Mouse (Mus musculus): ENCODE data around the gene Gm11099. TPM values are rescaled to one million over a fixed set of nuclear protein-coding genes. Genes with fewer than 3 reads are reported as not detected.
A peak's percentile ranks its signal among the peaks of the same experiment; 100 is the strongest.

The Gm11099 gene
- total and polyA plus RNA-seq, 2 experiments from 2014 or later = not detected

DNA sequence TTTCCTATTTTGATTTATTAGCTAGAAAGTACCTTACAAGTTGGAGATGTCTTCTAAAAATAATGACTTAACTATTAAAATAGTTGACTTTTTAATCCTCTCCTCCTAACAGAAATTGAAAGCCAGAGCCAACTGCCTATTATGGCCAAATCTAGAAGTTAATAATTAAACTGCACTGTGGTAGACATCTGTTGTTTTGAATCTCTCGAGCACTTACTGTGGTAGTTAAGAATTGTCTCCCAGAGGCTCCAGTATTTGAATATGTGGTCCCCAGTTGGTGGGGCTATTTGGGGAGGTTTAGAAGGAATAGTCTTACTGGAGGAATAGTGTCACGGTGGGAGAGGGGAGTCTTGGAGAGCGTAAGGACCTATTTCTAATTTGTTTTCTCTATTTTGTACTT is 18.2 kb upstream of the Gm11099 start:
- Histone ChIP-seq H3K9me3 (replicated peaks; ENCODE audit: control insufficient read depth, low read length) (no peaks in the 10 kb centered on the region), H3K4me2 (ENCODE audit: low read depth, low read length) (no peak overlapping the region), H3K27ac (ENCODE audit: low read depth) (no peak overlapping the region), H3K27me3 (ENCODE audit: control insufficient read depth, insufficient read depth, low read length) (no peaks in the 10 kb centered on the region), H3K4me3 (ENCODE audit: low read depth, low read length) (no peak overlapping the region), H3K9ac (replicated peaks; ENCODE audit: low read depth, low read length) (no peak overlapping the region), H3K36me3 (replicated peaks; ENCODE audit: control insufficient read depth, insufficient read depth, low read length) (no peaks in the 10 kb centered on the region), H3K4me1 (ENCODE audit: control insufficient read depth, insufficient read depth) (no peaks in the 10 kb centered on the region)
- DNase-seq (ENCODE audit: low spot score) (no peak), ATAC-seq (ENCODE audit: insufficient read depth, low read depth) (no peak)
- no peak for TF ChIP-seq EP300 (IDR thresholded peaks at IDR 0.05; ENCODE audit: low read depth)
- TF ChIP-seq CTCF (IDR thresholded peaks at IDR 0.05; ENCODE audit: low read depth) = no peak
- 84% methylated on average over 3 of the region's 3 CpGs for WGBS

- Histone ChIP-seq H3K9ac (replicated peaks; ENCODE audit: low read depth, low read length) (no peak overlapping the region), H3K9me3 (replicated peaks; ENCODE audit: control insufficient read depth, low read length) (no peaks in the 10 kb centered on the region), H3K4me3 (ENCODE audit: low read depth, low read length) (no peak overlapping the region), H3K27me3 (ENCODE audit: control insufficient read depth, insufficient read depth, low read length) (no peaks in the 10 kb centered on the region), H3K36me3 (replicated peaks; ENCODE audit: control insufficient read depth, insufficient read depth, low read length) (no peaks in the 10 kb centered on the region), H3K27ac (ENCODE audit: low read depth) (no peak overlapping the region), H3K4me2 (ENCODE audit: low read depth, low read length) (no peak overlapping the region), H3K4me1 (ENCODE audit: control insufficient read depth, insufficient read depth) (no peaks in the 10 kb centered on the region)
- ATAC-seq (ENCODE audit: insufficient read depth, low read depth) (no peak), DNase-seq (ENCODE audit: low spot score) (no peak)
- 76% methylated on average over 4 of the region's 4 CpGs for WGBS
- no peak for TF ChIP-seq CTCF (IDR thresholded peaks at IDR 0.05; ENCODE audit: low read depth)
- no peak for TF ChIP-seq EP300 (IDR thresholded peaks at IDR 0.05; ENCODE audit: low read depth)
Measured at GRCm38 (mm10) chr2:58842443-58842842, 16.8 kb upstream of the Gm11099 start.

DNA sequence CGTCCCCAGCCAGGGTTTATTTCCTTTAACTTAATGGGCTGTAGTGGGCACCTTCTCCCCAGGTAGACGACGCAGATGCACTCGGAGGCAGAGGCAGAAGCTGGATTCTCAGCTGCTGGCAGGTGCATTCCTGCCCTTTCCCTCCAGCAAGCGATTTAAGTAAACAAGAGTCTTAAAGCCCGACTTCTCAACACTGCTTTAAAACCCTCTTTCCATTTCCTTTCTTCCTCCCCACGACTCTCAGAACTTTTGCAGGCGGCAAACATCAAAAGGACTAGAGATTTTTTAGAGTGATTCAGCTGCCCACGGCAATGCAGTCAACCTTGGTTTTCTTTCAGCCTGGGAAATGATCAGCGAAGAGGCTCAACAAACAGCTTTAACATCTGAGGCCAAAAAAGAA is 14.7 kb upstream of the Gm11099 start:
- H3K27ac ChIP-seq (ENCODE audit: low read depth) = no peak overlapping the region
- DNase-seq (ENCODE audit: low spot score) = no peak
- H3K9ac ChIP-seq (replicated peaks; ENCODE audit: low read depth, low read length) = no peak overlapping the region
- H3K9me3 ChIP-seq (replicated peaks; ENCODE audit: control insufficient read depth, low read length) = no peaks in the 10 kb centered on the region
- no peak for ATAC-seq (ENCODE audit: insufficient read depth, low read depth)
- no peaks in the 10 kb centered on the region for H3K27me3 ChIP-seq (ENCODE audit: control insufficient read depth, insufficient read depth, low read length)
- no peak overlapping the region for H3K4me2 ChIP-seq (ENCODE audit: low read depth, low read length)
- H3K36me3 ChIP-seq (replicated peaks; ENCODE audit: control insufficient read depth, insufficient read depth, low read length) = no peaks in the 10 kb centered on the region
- TF ChIP-seq EP300 (IDR thresholded peaks at IDR 0.05; ENCODE audit: low read depth) = no peak
- no peak for TF ChIP-seq CTCF (IDR thresholded peaks at IDR 0.05; ENCODE audit: low read depth)
- no peak overlapping the region for H3K4me3 ChIP-seq (ENCODE audit: low read depth, low read length)
- 42% methylated on average over 10 of the region's 10 CpGs for WGBS
- H3K4me1 ChIP-seq (ENCODE audit: control insufficient read depth, insufficient read depth) = no peaks in the 10 kb centered on the region

- WGBS = 60% methylated on average over 3 of the region's 3 CpGs
- TF ChIP-seq CTCF (IDR thresholded peaks at IDR 0.05; ENCODE audit: low read depth) = no peak
- no peak for TF ChIP-seq EP300 (IDR thresholded peaks at IDR 0.05; ENCODE audit: low read depth)
- no peak overlapping the region for H3K4me3 ChIP-seq (ENCODE audit: low read depth, low read length)
- no peak for ATAC-seq (ENCODE audit: insufficient read depth, low read depth)
- DNase-seq (ENCODE audit: low spot score) = no peak
- H3K9me3 ChIP-seq (replicated peaks; ENCODE audit: control insufficient read depth, low read length) = no peaks in the 10 kb centered on the region
- H3K36me3 ChIP-seq (replicated peaks; ENCODE audit: control insufficient read depth, insufficient read depth, low read length) = no peaks in the 10 kb centered on the region
- H3K27ac ChIP-seq (ENCODE audit: low read depth) = no peak overlapping the region
- no peaks in the 10 kb centered on the region for H3K4me1 ChIP-seq (ENCODE audit: control insufficient read depth, insufficient read depth)
- no peak overlapping the region for H3K9ac ChIP-seq (replicated peaks; ENCODE audit: low read depth, low read length)
- H3K27me3 ChIP-seq (ENCODE audit: control insufficient read depth, insufficient read depth, low read length) = no peaks in the 10 kb centered on the region
- no peak overlapping the region for H3K4me2 ChIP-seq (ENCODE audit: low read depth, low read length)
Measured at GRCm38 (mm10) chr2:58879876-58880275, 20.6 kb downstream of the Gm11099 start.

DNA sequence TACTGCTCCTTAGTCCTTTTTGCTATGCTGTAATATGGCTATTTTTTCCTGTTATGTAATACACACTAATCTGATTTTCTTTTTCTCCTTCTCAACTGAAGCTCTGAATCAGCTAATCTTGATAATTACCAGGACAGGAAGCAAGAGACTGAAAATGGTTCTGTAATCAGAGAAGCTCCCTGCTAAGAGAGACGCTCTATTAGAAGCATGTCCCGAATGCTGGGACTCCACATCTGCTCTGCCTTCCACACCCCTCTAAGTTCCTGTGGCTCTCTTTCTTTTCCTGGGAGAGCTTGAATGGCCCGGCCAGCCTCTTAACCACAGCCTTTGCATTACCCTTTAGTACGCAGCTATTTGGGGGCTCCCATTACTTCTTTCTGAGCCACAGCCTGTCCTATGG is 45.8 kb downstream of the Gm11099 start:
- Histone ChIP-seq H3K9me3 (replicated peaks; ENCODE audit: control insufficient read depth, low read length) (no peaks in the 10 kb centered on the region), H3K9ac (replicated peaks; ENCODE audit: low read depth, low read length) (no peak overlapping the region), H3K4me1 (ENCODE audit: control insufficient read depth, insufficient read depth) (peaks cover 10% of the 10 kb centered on the region), H3K4me3 (ENCODE audit: low read depth, low read length) (no peak overlapping the region), H3K27me3 (ENCODE audit: control insufficient read depth, insufficient read depth, low read length) (no peaks in the 10 kb centered on the region), H3K4me2 (ENCODE audit: low read depth, low read length) (no peak overlapping the region), H3K36me3 (replicated peaks; ENCODE audit: control insufficient read depth, insufficient read depth, low read length) (no peaks in the 10 kb centered on the region), H3K27ac (ENCODE audit: low read depth) (no peak overlapping the region)
- no peak for ATAC-seq (ENCODE audit: insufficient read depth, low read depth)
- WGBS = 55% methylated on average over 4 of the region's 4 CpGs
- DNase-seq (ENCODE audit: low spot score) = no peak
- TF ChIP-seq EP300 (IDR thresholded peaks at IDR 0.05; ENCODE audit: low read depth) (no peak), CTCF (IDR thresholded peaks at IDR 0.05; ENCODE audit: low read depth) (no peak)

DNA sequence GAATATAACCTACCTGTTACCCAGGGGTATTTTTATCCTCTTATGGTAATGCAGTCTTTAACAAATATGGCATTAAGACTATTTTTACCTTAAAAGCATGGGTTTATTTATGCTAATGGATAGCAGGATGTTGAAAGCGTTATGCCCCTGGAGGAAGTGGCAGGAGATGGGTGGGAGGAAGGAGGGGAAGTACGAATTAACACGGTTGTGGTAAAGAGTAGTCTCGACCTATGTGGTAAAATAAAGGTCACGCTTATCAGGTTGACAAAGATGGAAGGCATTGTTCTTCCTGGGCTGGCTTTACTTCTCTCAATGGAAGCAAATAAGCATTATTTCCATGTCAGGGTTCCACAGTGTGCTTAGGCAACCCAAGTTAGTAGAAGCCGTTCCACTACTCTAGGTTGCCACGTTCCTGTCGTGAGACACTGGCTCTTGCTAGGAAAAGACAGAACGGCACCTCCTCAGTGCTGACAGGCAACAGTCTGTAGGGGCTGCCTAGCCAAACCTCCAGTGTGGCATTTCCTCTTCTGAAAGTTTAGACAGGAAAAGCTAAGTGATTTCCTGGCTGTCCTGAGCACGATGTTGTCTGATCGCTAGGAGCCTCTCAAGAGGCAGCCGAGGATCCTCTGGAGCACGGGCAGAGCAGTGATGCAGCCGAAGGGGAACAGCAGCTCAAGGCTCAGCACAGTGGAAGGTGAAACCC is 47.7 kb downstream of the Gm11099 start:
- Histone ChIP-seq H3K4me3 (ENCODE audit: low read depth, low read length) (peak overlapping the region; percentile 29), H3K36me3 (replicated peaks; ENCODE audit: control insufficient read depth, insufficient read depth, low read length) (no peaks in the 10 kb centered on the region), H3K9ac (replicated peaks; ENCODE audit: low read depth, low read length) (peak overlapping the region; percentile 38), H3K4me2 (ENCODE audit: low read depth, low read length) (peak overlapping the region; percentile 61), H3K4me1 (ENCODE audit: control insufficient read depth, insufficient read depth) (peaks cover 10% of the 10 kb centered on the region), H3K27ac (ENCODE audit: low read depth) (no peak overlapping the region), H3K27me3 (ENCODE audit: control insufficient read depth, insufficient read depth, low read length) (no peaks in the 10 kb centered on the region), H3K9me3 (replicated peaks; ENCODE audit: control insufficient read depth, low read length) (no peaks in the 10 kb centered on the region)
- peak; percentile 33 for DNase-seq (ENCODE audit: low spot score)
- no peak for TF ChIP-seq CTCF (IDR thresholded peaks at IDR 0.05; ENCODE audit: low read depth)
- TF ChIP-seq EP300 (IDR thresholded peaks at IDR 0.05; ENCODE audit: low read depth) = no peak
- 17% methylated on average over 14 of the region's 14 CpGs for WGBS
- no peak; the same call in 1 of the 2 replicates for ATAC-seq (ENCODE audit: insufficient read depth, low read depth)
